Mouse (Mus musculus): ENCODE measurements around the gene Kctd11.

Gene Kctd11

GRCm38 (mm10) chr11:69849128-69849527 lies 32.1 kb downstream of the Kctd11 start:
- DNase-seq (ENCODE audit: low spot score) = no peak

GRCm38 (mm10) chr11:69848021-69848420 lies 33.2 kb downstream of the Kctd11 start:
- DNase-seq (ENCODE audit: low spot score) = no peak

GRCm38 (mm10) chr11:69846738-69847688 lies 34.2 kb downstream of the Kctd11 start:
- no peak for DNase-seq (ENCODE audit: low spot score)

DNA sequence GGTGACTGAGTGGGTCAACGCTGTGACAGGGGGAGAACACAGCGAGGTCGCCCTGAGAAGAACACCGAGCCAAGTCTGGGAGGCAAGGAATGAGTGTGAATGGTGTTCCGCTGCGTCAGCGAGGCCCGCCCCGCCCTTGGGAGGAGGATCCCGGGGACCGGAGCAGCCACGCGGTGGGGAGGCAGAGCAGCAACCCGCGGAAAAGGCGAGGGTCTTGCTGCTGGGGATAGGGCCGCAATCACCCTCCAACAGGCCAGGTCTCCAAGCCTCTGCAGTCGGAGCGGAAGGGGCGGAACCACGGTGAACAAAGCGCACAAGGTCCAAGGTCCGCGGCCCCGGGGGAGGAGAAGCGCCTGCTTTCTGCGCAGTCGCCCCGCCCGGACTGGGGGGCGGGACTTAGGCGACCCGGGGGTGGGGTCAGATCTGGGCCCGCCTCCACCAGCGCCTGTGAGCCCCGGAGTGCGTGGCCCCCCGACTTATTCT lies 35.0 kb downstream of the Kctd11 start, which contains the start of gene Plscr3:
Gene Plscr3 (plus strand): TSS at position 179 of the 483 bp plus-strand sequence.
- DNase-seq (ENCODE audit: low spot score) = peak; percentile 97

- no peak for DNase-seq (ENCODE audit: low spot score)
Measured at GRCm38 (mm10) chr11:69838714-69839104, 42.5 kb downstream of the Kctd11 start.

- DNase-seq (ENCODE audit: low spot score) = peak; percentile 98
Measured at GRCm38 (mm10) chr11:69837952-69838713, 43.1 kb downstream of the Kctd11 start, which contains the start of gene Tmem256. Gene Tmem256 (plus strand): TSS chr11:69838514.

DNA sequence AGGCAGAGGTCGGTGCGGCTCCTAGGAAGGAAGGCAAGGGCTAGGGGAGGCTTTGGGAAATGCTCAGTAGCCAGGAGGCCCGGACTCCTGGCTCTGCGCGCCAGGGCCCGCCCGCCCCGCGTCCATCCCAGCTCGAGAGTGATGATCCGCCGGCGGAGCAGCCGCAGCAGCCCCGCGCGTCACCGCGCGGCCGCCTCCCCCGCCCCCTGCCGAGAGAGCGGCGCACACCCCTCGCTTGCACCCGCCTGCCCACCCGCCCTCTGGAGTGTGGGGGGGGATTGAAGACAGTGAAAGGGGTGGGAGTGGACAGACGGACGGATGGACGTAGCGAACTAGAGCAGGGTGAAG lies 43.6 kb downstream of the Kctd11 start, which contains the start of gene Nlgn2:
Gene Nlgn2 (minus strand): TSS at position 181 of the 348 bp plus-strand sequence.
- no peak for DNase-seq (ENCODE audit: low spot score)

- peak; percentile 65 for DNase-seq (ENCODE audit: low spot score)
Measured at GRCm38 (mm10) chr11:69836703-69837576, 44.3 kb downstream of the Kctd11 start.

DNA sequence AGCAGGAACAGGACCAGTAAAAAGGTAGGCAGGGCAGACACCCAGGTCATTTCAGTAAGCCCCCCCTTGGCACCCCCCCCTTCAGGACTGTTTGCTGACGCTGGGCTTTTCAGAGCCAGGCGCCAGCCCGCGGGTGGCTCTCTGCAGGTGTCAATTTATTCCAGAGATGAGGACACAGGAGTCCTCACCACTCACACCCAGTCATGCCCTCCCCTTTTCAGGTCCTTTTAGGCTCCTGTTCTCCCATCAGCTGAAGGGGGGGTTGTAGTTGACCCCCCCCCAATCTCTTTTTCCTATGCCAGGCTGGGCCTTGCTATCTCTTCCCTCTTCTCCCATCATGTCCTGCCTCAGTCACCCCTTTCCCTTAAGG lies 45.3 kb downstream of the Kctd11 start:
- no peak for DNase-seq (ENCODE audit: low spot score)

GRCm38 (mm10) chr11:69835326-69835965 lies 45.8 kb downstream of the Kctd11 start:
- DNase-seq (ENCODE audit: low spot score) = peak; percentile 69

DNA sequence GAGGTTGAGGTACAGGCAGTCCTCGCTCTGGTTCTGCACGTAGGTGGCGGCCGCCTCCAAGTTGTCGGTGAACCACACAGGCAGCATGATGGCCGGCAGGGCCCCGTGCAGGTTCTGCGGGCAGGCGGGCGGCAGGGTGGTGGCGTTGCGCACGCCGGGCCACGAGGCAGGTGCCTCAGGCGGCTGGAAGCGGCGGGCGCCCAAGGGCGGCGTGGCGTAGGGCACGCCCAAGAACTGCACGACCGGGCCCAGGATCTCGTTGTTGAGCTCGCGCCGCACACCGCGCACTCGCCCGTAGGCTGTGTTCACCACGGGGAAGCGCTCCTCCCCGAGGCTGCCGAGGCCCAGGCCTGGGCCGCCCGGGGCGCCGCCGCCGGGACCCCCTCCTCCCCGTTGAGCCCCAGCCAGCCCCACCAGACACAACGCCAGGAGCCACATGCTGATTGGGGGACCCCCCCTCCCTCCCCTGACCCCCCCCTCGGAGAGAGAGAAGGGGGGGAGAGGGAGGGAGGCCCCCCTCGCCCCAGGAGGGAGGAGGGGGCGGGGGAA lies 47.1 kb downstream of the Kctd11 start:
- DNase-seq (ENCODE audit: low spot score) = peak; percentile 46

- DNase-seq (ENCODE audit: low spot score) = no peak
Measured at GRCm38 (mm10) chr11:69833554-69833953, 47.7 kb downstream of the Kctd11 start.

DNA sequence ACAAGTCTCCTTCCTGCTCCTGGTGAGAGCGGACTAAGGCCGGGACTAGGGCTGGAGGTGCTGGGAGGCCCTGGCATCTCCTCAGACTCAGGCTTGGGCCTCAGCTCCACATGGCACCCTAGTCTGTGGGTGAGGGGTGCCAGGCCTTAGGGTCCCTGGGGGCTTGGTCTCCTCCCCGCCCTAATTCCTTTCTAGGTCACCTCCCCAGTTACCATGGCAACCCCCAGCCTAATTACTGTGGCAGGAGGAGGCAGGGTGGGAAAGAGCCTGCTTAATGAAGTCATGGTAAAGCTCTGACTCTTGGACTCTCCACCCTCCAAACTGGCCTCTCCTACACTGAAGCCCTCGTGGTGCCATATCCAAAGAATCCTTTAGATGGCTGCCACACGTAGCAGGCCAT lies 52.4 kb downstream of the Kctd11 start:
- no peak for DNase-seq (ENCODE audit: low spot score)

All from embryo, embryonic 10 days (tissue).